18 mouse cellular contexts compared by ENCODE assay signal in the genomic region with DNA sequence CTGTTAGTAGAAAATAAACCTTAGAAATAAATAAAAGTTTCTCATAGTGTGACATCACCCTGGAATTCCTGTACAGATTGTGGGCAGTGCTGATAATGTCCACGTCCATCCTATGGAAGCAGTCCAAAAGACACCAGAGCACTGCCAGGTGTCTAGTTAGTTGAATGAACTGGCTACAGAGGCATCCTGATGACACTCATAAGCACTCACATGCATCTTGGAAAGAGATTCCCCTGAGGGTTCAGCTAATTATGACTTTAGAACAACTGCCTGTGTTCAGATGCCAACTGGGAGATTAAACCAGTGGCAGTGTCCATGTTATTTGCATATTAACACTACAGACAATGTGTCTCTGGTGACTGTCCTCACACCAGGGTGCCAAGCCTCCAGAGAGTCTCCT.
A peak's percentile ranks its signal among the peaks of the same experiment; 100 is the strongest.
DNase-seq lines count a peak whose midpoint lies in the region; ATAC-seq and TF ChIP-seq lines count a peak whose summit lies in the region.
"Had no signal": no experiment of that assay in that cellular context is flagged by ENCODE, and none has a peak within 500 bp of the region (broad histone marks: within the 10 kb centered on the region; RNA-seq: fewer than 3 reads in every experiment).

No protein-coding gene starts in this region.

- 0 out of 2 replicates have a peak, but pooled peaks have one; percentile 33 for ATAC-seq in embryonic facial prominence, embryonic 14.5 days (ENCODE audit: low read depth)
- ATAC-seq in neural tube, embryonic 13.5 days (ENCODE audit: low read depth) = 0 out of 2 replicates have a peak, but pooled peaks have one; percentile 49
- ATAC-seq: intestine, embryonic 15.5 days; lung, postnatal 0 days had no signal

- H3K4me2 ChIP-seq in embryonic facial prominence, embryonic 14.5 days (ENCODE audit: low read depth, low read length) = no peak overlapping the region
- H3K4me2 ChIP-seq in neural tube, embryonic 13.5 days = no peak overlapping the region
- H3K4me2 ChIP-seq: heart, embryonic 11.5 days; intestine, embryonic 15.5 days; limb, embryonic 13.5 days had no signal

- H3K36me3 ChIP-seq in embryonic facial prominence, embryonic 14.5 days (ENCODE audit: control insufficient read depth, insufficient read depth, low read length) = no peaks in the 10 kb centered on the region
- H3K36me3 ChIP-seq in neural tube, embryonic 13.5 days = no peaks in the 10 kb centered on the region
- H3K36me3 ChIP-seq: intestine, embryonic 15.5 days; limb, embryonic 13.5 days had no signal

- no peak for TF ChIP-seq CTCF in layer of hippocampus, adult 2 months (conservative IDR thresholded peaks at IDR 0.05)

- 58% methylated on average over 1 of the region's 1 CpGs for WGBS in embryonic facial prominence, embryonic 14.5 days
- WGBS in neural tube, embryonic 13.5 days = 23% methylated on average over 1 of the region's 1 CpGs

- H3K27me3 ChIP-seq in embryonic facial prominence, embryonic 14.5 days (replicated peaks; ENCODE audit: control insufficient read depth, insufficient read depth, low read length) = no peaks in the 10 kb centered on the region
- H3K27me3 ChIP-seq in neural tube, embryonic 13.5 days = no peaks in the 10 kb centered on the region
- H3K27me3 ChIP-seq: intestine, embryonic 15.5 days had no signal

- H3K4me3 ChIP-seq in layer of hippocampus, adult 2 months = no peak overlapping the region
- no peak overlapping the region for H3K4me3 ChIP-seq in embryonic facial prominence, embryonic 14.5 days (ENCODE audit: low read depth, low read length)
- no peak overlapping the region for H3K4me3 ChIP-seq in neural tube, embryonic 13.5 days
- H3K4me3 ChIP-seq: intestine, embryonic 15.5 days; left cerebral cortex, adult 2 months; limb, embryonic 13.5 days had no signal

- H3K9ac ChIP-seq in embryonic facial prominence, embryonic 14.5 days (ENCODE audit: low read depth, low read length) = no peak overlapping the region
- no peak overlapping the region for H3K9ac ChIP-seq in neural tube, embryonic 13.5 days
- H3K9ac ChIP-seq: intestine, embryonic 15.5 days; limb, embryonic 13.5 days; liver, embryonic 14.5 days had no signal

- H3K27ac ChIP-seq in layer of hippocampus, adult 2 months = 0 out of 2 replicates have a peak overlapping the region, but pooled peaks have one; percentile 71
- H3K27ac ChIP-seq in embryonic facial prominence, embryonic 14.5 days (replicated peaks; ENCODE audit: low read depth, low read length) = no peak overlapping the region
- H3K27ac ChIP-seq in neural tube, embryonic 13.5 days (replicated peaks) = peak overlapping the region; percentile 56; the same call in 1 of the 2 replicates
- H3K27ac ChIP-seq: intestine, embryonic 15.5 days; left cerebral cortex, adult 2 months; limb, embryonic 13.5 days; liver, embryonic 14.5 days had no signal

- DNase-seq in cerebellum, postnatal 10 days = peak; percentile 19 to 28
- no peak for DNase-seq in cerebellum, adult 11 months
- DNase-seq in layer of hippocampus, adult 2 months (ENCODE audit: low spot score in 2 of 2) = no peak
- DNase-seq in layer of hippocampus, adult 11-12 months (ENCODE audit: low spot score) = no peak
- peak; percentile 61 for DNase-seq in embryonic facial prominence, embryonic 14.5 days (ENCODE audit: low spot score)
- DNase-seq in urinary bladder, postnatal 36 days (ENCODE audit: low spot score in 2 of 2) = no peak
- no peak for DNase-seq in layer of hippocampus, adult 9-11 months
- DNase-seq: adrenal gland, postnatal 10 days; cerebellum, adult 9-10 months; right cerebral cortex, adult 18-20 months; thymus, postnatal 4 days had no signal

- peaks cover 17% of the 10 kb centered on the region; the same call in 1 of the 2 replicates for H3K4me1 ChIP-seq in embryonic facial prominence, embryonic 14.5 days (ENCODE audit: control insufficient read depth, insufficient read depth, low read length)
- peaks cover 23% of the 10 kb centered on the region for H3K4me1 ChIP-seq in neural tube, embryonic 13.5 days (replicated peaks)
- H3K4me1 ChIP-seq: intestine, embryonic 15.5 days had no signal

- H3K9me3 ChIP-seq in embryonic facial prominence, embryonic 14.5 days (ENCODE audit: control insufficient read depth, low read length) = no peaks in the 10 kb centered on the region
- H3K9me3 ChIP-seq in neural tube, embryonic 13.5 days = no peaks in the 10 kb centered on the region
- H3K9me3 ChIP-seq: intestine, embryonic 15.5 days; limb, embryonic 13.5 days had no signal

Comparison
In these comparisons a context has a peak if more than half of its experiments do, and no peak if none do; other contexts are left out.
1. DNase-seq: peak in cerebellum, postnatal 10 days (2 of 2) and embryonic facial prominence, embryonic 14.5 days (single experiment); none in cerebellum, adult 11 months (single experiment), layer of hippocampus, adult 2 months (0 of 2), layer of hippocampus, adult 11-12 months (single experiment), urinary bladder, postnatal 36 days (0 of 2) and layer of hippocampus, adult 9-11 months (single experiment).